In genomic region chr1:126868372-126868771, GRCm38 (mm10) we compare ENCODE assay signal across 34 mouse cellular contexts.
"Had no signal": no experiment of that assay in that cellular context is flagged by ENCODE, and none has a peak within 500 bp of the region (broad histone marks: within the 10 kb centered on the region; RNA-seq: fewer than 3 reads in every experiment).

No protein-coding gene starts in this region.

- H3K4me3 ChIP-seq: heart, adult 2 months; heart, embryonic 12.5 days; heart, embryonic 13.5 days; heart, embryonic 15.5 days; hindbrain, embryonic 10.5 days; hindbrain, embryonic 12.5 days; hindbrain, embryonic 13.5 days; hindbrain, embryonic 15.5 days; intestine, embryonic 15.5 days; kidney, embryonic 15.5 days; layer of hippocampus, adult 2 months had no signal

- DNase-seq: heart, adult 2 months; heart, postnatal 10 days; heart, postnatal 14 days; heart, postnatal 36 days; heart, postnatal 4 days; kidney, adult 11 months; kidney, adult 18-20 months; kidney, adult 2 months; kidney, adult 8-10 months; kidney, adult 9 months; kidney, postnatal 14 days; kidney, postnatal 25 days; kidney, postnatal 36 days; kidney, postnatal 4 days; layer of hippocampus, adult 9-11 months; layer of hippocampus, postnatal 36 days had no signal

- H3K9me3 ChIP-seq: heart, embryonic 12.5 days; heart, embryonic 13.5 days; heart, embryonic 15.5 days; hindbrain, embryonic 10.5 days; hindbrain, embryonic 12.5 days; hindbrain, embryonic 15.5 days; intestine, embryonic 15.5 days; kidney, embryonic 15.5 days had no signal

- H3K27ac ChIP-seq: heart, adult 2 months; heart, embryonic 13.5 days; heart, embryonic 15.5 days; hindbrain, embryonic 12.5 days; hindbrain, embryonic 13.5 days; hindbrain, embryonic 14.5 days; hindbrain, embryonic 15.5 days; hindbrain, postnatal 0 days; intestine, embryonic 15.5 days; kidney, embryonic 15.5 days; kidney, postnatal 0 days; layer of hippocampus, adult 2 months had no signal

- H3K9ac ChIP-seq: heart, embryonic 12.5 days; heart, embryonic 13.5 days; heart, embryonic 15.5 days; hindbrain, embryonic 12.5 days; hindbrain, embryonic 13.5 days; hindbrain, embryonic 14.5 days; hindbrain, embryonic 15.5 days; intestine, embryonic 15.5 days; kidney, embryonic 15.5 days had no signal

- H3K36me3 ChIP-seq: heart, embryonic 12.5 days; heart, embryonic 13.5 days; heart, embryonic 15.5 days; hindbrain, embryonic 10.5 days; hindbrain, embryonic 12.5 days; hindbrain, embryonic 13.5 days; hindbrain, embryonic 15.5 days; intestine, embryonic 15.5 days; kidney, embryonic 15.5 days had no signal

- H3K4me2 ChIP-seq: heart, embryonic 11.5 days; heart, embryonic 12.5 days; heart, embryonic 13.5 days; heart, embryonic 15.5 days; hindbrain, embryonic 12.5 days; hindbrain, embryonic 13.5 days; hindbrain, embryonic 14.5 days; hindbrain, embryonic 15.5 days; intestine, embryonic 15.5 days; kidney, embryonic 15.5 days had no signal

- H3K27me3 ChIP-seq: heart, embryonic 12.5 days; heart, embryonic 13.5 days; heart, embryonic 15.5 days; hindbrain, embryonic 12.5 days; hindbrain, embryonic 13.5 days; hindbrain, embryonic 15.5 days; intestine, embryonic 15.5 days; kidney, embryonic 15.5 days had no signal

- H3K4me1 ChIP-seq: heart, embryonic 12.5 days; heart, embryonic 13.5 days; heart, embryonic 15.5 days; intestine, embryonic 15.5 days had no signal

- ATAC-seq: hindbrain, embryonic 16.5 days; hindbrain, postnatal 0 days; inflammation-experienced regulatory T-cells, adult 6 months; intestine, embryonic 15.5 days; intestine, embryonic 16.5 days; intestine, postnatal 0 days had no signal
